Mouse (Mus musculus) midbrain, postnatal 0 days (tissue): Measurements from ENCODE around the gene Sfpq. TPM values are rescaled to one million over a fixed set of nuclear protein-coding genes. Genes with fewer than 3 reads are reported as not detected.
A peak's percentile ranks its signal among the peaks of the same experiment; 100 is the strongest.

ENCODE experiments used
- ATAC-seq: fragments of 200-750 bp; cut with Nextera tagmentation; 2 replicates; pipeline ENCODE4 v1.8.0; 2017; ENCODE audit warnings: moderate number of reproducible peaks, mild to moderate bottlenecking, moderate TSS enrichment, moderate library complexity; ENCODE audit not compliant: low FRiP score
- DNase-seq: peaks from one replicate; pipeline ENCODE4 v3.0.0-alpha.2; 2015; ENCODE audit warnings: low spot score
- H3K27ac ChIP-seq: fragments of 300-500 bp; sonication (generic); 2 replicates; pipeline ENCODE4 v1.5.1; 2014; ENCODE audit warnings: low read depth, mild to moderate bottlenecking, low read length, mixed read lengths
- H3K27me3 ChIP-seq: fragments of 300-500 bp; sonication (generic); 2 replicates; pipeline ENCODE4 v1.6.1; 2014; ENCODE audit warnings: low read length, control low read depth, mixed read lengths; ENCODE audit not compliant: insufficient read depth
- H3K36me3 ChIP-seq: fragments of 300-500 bp; sonication (generic); 2 replicates; pipeline ENCODE4 v1.6.1; 2014; ENCODE audit warnings: low read length, control low read depth, mixed read lengths; ENCODE audit not compliant: insufficient read depth
- H3K4me1 ChIP-seq: fragments of 300-500 bp; sonication (generic); 2 replicates; pipeline ENCODE4 v1.6.1; 2014; ENCODE audit warnings: mild to moderate bottlenecking, control low read depth, antibody characterized with exemption, low read length, mixed read lengths; ENCODE audit not compliant: insufficient read depth
- H3K4me2 ChIP-seq: fragments of 300-500 bp; sonication (generic); 2 replicates; pipeline ENCODE4 v1.6.1; 2014; ENCODE audit warnings: low read depth, mild to moderate bottlenecking, low read length, mixed read lengths; ENCODE audit not compliant: poor library complexity, severe bottlenecking
- H3K4me3 ChIP-seq: fragments of 300-500 bp; sonication (generic); 2 replicates; pipeline ENCODE4 v1.5.1; 2014; ENCODE audit warnings: low read depth, mild to moderate bottlenecking, low read length, moderate library complexity
- H3K9ac ChIP-seq: fragments of 300-500 bp; sonication (generic); replicated peaks from 2 replicates; pipeline ENCODE4 v1.6.1; 2014; ENCODE audit warnings: mild to moderate bottlenecking, low read length, moderate library complexity, mixed read lengths; ENCODE audit not compliant: poor library complexity, severe bottlenecking
- H3K9me3 ChIP-seq: fragments of 300-500 bp; sonication (generic); 2 replicates; pipeline ENCODE4 v1.6.1; 2016; ENCODE audit warnings: low read length, control low read depth
- CTCF ChIP-seq: IDR thresholded peaks from 2 replicates; pipeline ENCODE4 v1.5.1; 2016; ENCODE audit warnings: antibody characterized with exemption, mild to moderate bottlenecking
- WGBS: fragments of 180-500 bp; shearing (Covaris S2); extraction: QIAGEN DNeasy Blood & Tissue Kit; methylation state at CpG from one replicate; pipeline ENCODE4 v1.1.7; 2014; 5-methylcytosine and 5-hydroxymethylcytosine counted together
- polyA plus RNA-seq: library from polyadenylated mRNA; unstranded; fragments of >200 nt; fragmentation: Nextera tagmentation; extraction: Ambion mirVana; gene quantifications from 2 replicates; pipeline ENCODE4 v1.2.1, GENCODE M21; 2015
- total RNA-seq: library from RNA; depleted of rRNA; stranded (reverse); fragments of >200 nt; gene quantifications from 2 replicates; pipeline ENCODE4 v1.2.3, GENCODE M21; 2014

The Sfpq gene
- total and polyA plus RNA-seq, 2 experiments from 2014 or later: 63.2 to 157 TPM

- WGBS: 86% methylated on average over 8 of the region's 8 CpGs
- ATAC-seq (no peak), DNase-seq (no peak)
- no peak overlapping the region for H3K9ac ChIP-seq
- peaks cover 48% of the 10 kb centered on the region for H3K36me3 ChIP-seq
- H3K4me3 ChIP-seq: no peak overlapping the region
- no peaks in the 10 kb centered on the region for H3K27me3 ChIP-seq
- no peaks in the 10 kb centered on the region for H3K9me3 ChIP-seq
- no peak overlapping the region for H3K27ac ChIP-seq
- TF ChIP-seq CTCF: no peak
- H3K4me1 ChIP-seq: no peaks in the 10 kb centered on the region
- no peak overlapping the region for H3K4me2 ChIP-seq
Observed at GRCm38 (mm10) chr4:127037908-127038827, 17.0 kb downstream of the Sfpq start.

GRCm38 (mm10) chr4:127038828-127039349 is 17.8 kb downstream of the Sfpq start:
- Histone ChIP-seq H3K36me3 (peaks cover 41% of the 10 kb centered on the region), H3K9ac (no peak overlapping the region), H3K27ac (no peak overlapping the region), H3K9me3 (no peaks in the 10 kb centered on the region), H3K4me2 (no peak overlapping the region), H3K4me3 (no peak overlapping the region), H3K4me1 (no peaks in the 10 kb centered on the region), H3K27me3 (no peaks in the 10 kb centered on the region)
- ATAC-seq (no peak), DNase-seq (no peak)
- 95% methylated on average over 3 of the region's 3 CpGs for WGBS
- TF ChIP-seq CTCF: no peak

- no peak for DNase-seq
- no peak overlapping the region for H3K4me2 ChIP-seq
- 74% methylated on average over 3 of the region's 3 CpGs for WGBS
- no peak for ATAC-seq
- no peaks in the 10 kb centered on the region for H3K4me1 ChIP-seq
- TF ChIP-seq CTCF: peak; percentile 31
- no peaks in the 10 kb centered on the region for H3K9me3 ChIP-seq
- H3K9ac ChIP-seq: no peak overlapping the region
- H3K27ac ChIP-seq: no peak overlapping the region
- H3K27me3 ChIP-seq: no peaks in the 10 kb centered on the region
- H3K36me3 ChIP-seq: peaks cover 32% of the 10 kb centered on the region
- H3K4me3 ChIP-seq: no peak overlapping the region
Observed at GRCm38 (mm10) chr4:127039871-127040483, 18.9 kb downstream of the Sfpq start.

GRCm38 (mm10) chr4:127043540-127043939 is 22.4 kb downstream of the Sfpq start:
- H3K9ac ChIP-seq: no peak overlapping the region
- DNase-seq: no peak
- H3K4me2 ChIP-seq: no peak overlapping the region
- H3K27ac ChIP-seq: no peak overlapping the region
- no peak for ATAC-seq
- no peak for TF ChIP-seq CTCF
- no peaks in the 10 kb centered on the region for H3K27me3 ChIP-seq
- no peaks in the 10 kb centered on the region for H3K4me1 ChIP-seq
- WGBS: 82% methylated on average over 4 of the region's 4 CpGs
- H3K9me3 ChIP-seq: no peaks in the 10 kb centered on the region
- peaks cover 33% of the 10 kb centered on the region for H3K36me3 ChIP-seq
- H3K4me3 ChIP-seq: no peak overlapping the region

GRCm38 (mm10) chr4:127051121-127051520 is 30.0 kb downstream of the Sfpq start:
- 89% methylated on average over 8 of the region's 8 CpGs for WGBS
- Histone ChIP-seq H3K27me3 (no peaks in the 10 kb centered on the region), H3K27ac (no peak overlapping the region), H3K9ac (no peak overlapping the region), H3K4me2 (no peak overlapping the region), H3K36me3 (peaks cover 42% of the 10 kb centered on the region), H3K4me3 (no peak overlapping the region), H3K9me3 (no peaks in the 10 kb centered on the region), H3K4me1 (no peaks in the 10 kb centered on the region)
- no peak for TF ChIP-seq CTCF
- ATAC-seq (no peak), DNase-seq (no peak)

- peaks cover 29% of the 10 kb centered on the region for H3K36me3 ChIP-seq
- no peak for TF ChIP-seq CTCF
- H3K4me1 ChIP-seq: no peaks in the 10 kb centered on the region
- H3K4me3 ChIP-seq: no peak overlapping the region
- WGBS: 95% methylated on average over 5 of the region's 5 CpGs
- DNase-seq: no peak
- H3K27ac ChIP-seq: no peak overlapping the region
- no peak for ATAC-seq
- H3K27me3 ChIP-seq: no peaks in the 10 kb centered on the region
- no peaks in the 10 kb centered on the region for H3K9me3 ChIP-seq
- H3K9ac ChIP-seq: no peak overlapping the region
- H3K4me2 ChIP-seq: no peak overlapping the region
Observed at GRCm38 (mm10) chr4:127053071-127053470, 31.9 kb downstream of the Sfpq start.
